Comparison of ENCODE assay signal across 9 mouse cellular contexts in the genomic region with DNA sequence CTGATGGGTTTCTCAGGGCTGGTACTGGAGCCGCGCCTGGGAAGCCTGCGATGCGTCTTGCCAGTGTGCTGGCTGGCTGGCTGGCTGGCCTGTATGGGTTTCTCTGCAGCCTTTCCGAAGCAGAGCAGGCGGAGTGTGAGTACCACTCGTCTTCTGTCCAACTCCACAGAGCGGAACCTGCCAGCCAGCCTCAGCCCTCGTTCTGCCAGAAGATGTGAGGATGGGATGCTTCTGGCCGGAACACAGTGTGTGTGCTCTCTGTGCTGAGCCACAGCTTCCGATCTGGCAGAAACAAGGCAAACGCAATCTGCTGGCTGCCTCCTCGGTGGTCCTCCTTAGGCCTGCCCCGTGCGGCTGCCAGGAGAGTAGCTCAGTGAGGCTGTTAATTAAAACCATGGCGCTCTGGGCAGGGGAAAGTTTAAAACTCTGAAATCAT.
DNase-seq lines count a peak whose midpoint lies in the region; ATAC-seq and TF ChIP-seq lines count a peak whose summit lies in the region.
"Had no signal": no experiment of that assay in that cellular context is flagged by ENCODE, and none has a peak within 500 bp of the region (broad histone marks: within the 10 kb centered on the region; RNA-seq: fewer than 3 reads in every experiment).

No protein-coding gene starts in this region.

- no peaks in the 10 kb centered on the region for H3K9me3 ChIP-seq in forebrain, embryonic 10.5 days
- no peaks in the 10 kb centered on the region for H3K9me3 ChIP-seq in forebrain, embryonic 11.5 days (ENCODE audit: control insufficient read depth, low read length)
- H3K9me3 ChIP-seq: lung, embryonic 15.5 days had no signal

- no peak overlapping the region for H3K4me3 ChIP-seq in forebrain, embryonic 10.5 days
- H3K4me3 ChIP-seq in forebrain, embryonic 11.5 days (ENCODE audit: low read depth, low read length) = no peak overlapping the region
- no peak overlapping the region for H3K4me3 ChIP-seq in layer of hippocampus, adult 2 months
- H3K4me3 ChIP-seq: lung, embryonic 15.5 days had no signal

- ATAC-seq in forebrain, embryonic 11.5 days (replicated peaks; ENCODE audit: low FRiP score) = no peak

- H3K27me3 ChIP-seq in forebrain, embryonic 10.5 days (ENCODE audit: poor library complexity, severe bottlenecking) = no peaks in the 10 kb centered on the region
- H3K27me3 ChIP-seq in forebrain, embryonic 11.5 days (ENCODE audit: control insufficient read depth, insufficient read depth, low read length) = no peaks in the 10 kb centered on the region
- H3K27me3 ChIP-seq: lung, embryonic 15.5 days had no signal

- H3K27ac ChIP-seq in forebrain, embryonic 10.5 days = 0 out of 2 replicates have a peak overlapping the region, but pooled peaks have one; percentile 40
- H3K27ac ChIP-seq in forebrain, embryonic 11.5 days (ENCODE audit: low read depth, low read length) = no peak overlapping the region
- H3K27ac ChIP-seq in layer of hippocampus, adult 2 months = peak overlapping the region; percentile 32; the same call in 1 of the 2 replicates
- H3K27ac ChIP-seq: lung, embryonic 15.5 days had no signal

- TF ChIP-seq CTCF in layer of hippocampus, adult 2 months (conservative IDR thresholded peaks at IDR 0.05) = peak; percentile 31

- 62% methylated on average over 16 of the region's 16 CpGs for WGBS in forebrain, embryonic 10.5 days
- 67% methylated on average over 16 of the region's 16 CpGs for WGBS in forebrain, embryonic 11.5 days

- H3K4me2 ChIP-seq in forebrain, embryonic 11.5 days (ENCODE audit: low read depth, low read length, severe bottlenecking) = no peak overlapping the region
- H3K4me2 ChIP-seq: lung, embryonic 15.5 days had no signal

- peaks cover 11% of the 10 kb centered on the region; the same call in 1 of the 2 replicates for H3K4me1 ChIP-seq in forebrain, embryonic 10.5 days
- no peaks in the 10 kb centered on the region for H3K4me1 ChIP-seq in forebrain, embryonic 11.5 days (replicated peaks; ENCODE audit: control insufficient read depth, insufficient read depth, low read length)
- H3K4me1 ChIP-seq: lung, embryonic 15.5 days had no signal

- H3K9ac ChIP-seq in forebrain, embryonic 11.5 days (ENCODE audit: low read length) = no peak overlapping the region
- H3K9ac ChIP-seq: lung, embryonic 15.5 days had no signal

- no peak for DNase-seq in forebrain, embryonic 10.5 days (ENCODE audit: extremely low spot score, low spot score)
- DNase-seq in forebrain, embryonic 11.5 days (ENCODE audit: low spot score) = no peak
- DNase-seq in urinary bladder, postnatal 14 days (ENCODE audit: low spot score) = peak; percentile 18
- DNase-seq in urinary bladder, adult 2 months (ENCODE audit: low spot score) = no peak
- peak; percentile 16 to 30 for DNase-seq in layer of hippocampus, adult 2 months (ENCODE audit: low spot score in 2 of 2)
- peak; percentile 10 to 43 for DNase-seq in right cerebral cortex, postnatal 36 days (ENCODE audit: low spot score in 2 of 2)
- DNase-seq in thymus, postnatal 14 days = no peak
- no peak for DNase-seq in thymus, adult 18-20 months

- H3K36me3 ChIP-seq in forebrain, embryonic 10.5 days (replicated peaks) = no peaks in the 10 kb centered on the region
- H3K36me3 ChIP-seq in forebrain, embryonic 11.5 days (ENCODE audit: control insufficient read depth, insufficient read depth, low read length) = no peaks in the 10 kb centered on the region
- H3K36me3 ChIP-seq: lung, embryonic 15.5 days had no signal

Comparison
In these comparisons a context has a peak if more than half of its experiments do, and no peak if none do; other contexts are left out.
1. DNase-seq: peak in urinary bladder, postnatal 14 days (single experiment), layer of hippocampus, adult 2 months (2 of 2) and right cerebral cortex, postnatal 36 days (2 of 2); none in forebrain, embryonic 10.5 days (single experiment), forebrain, embryonic 11.5 days (single experiment), urinary bladder, adult 2 months (single experiment), thymus, postnatal 14 days (single experiment) and thymus, adult 18-20 months (0 of 2).